In the genomic region with DNA sequence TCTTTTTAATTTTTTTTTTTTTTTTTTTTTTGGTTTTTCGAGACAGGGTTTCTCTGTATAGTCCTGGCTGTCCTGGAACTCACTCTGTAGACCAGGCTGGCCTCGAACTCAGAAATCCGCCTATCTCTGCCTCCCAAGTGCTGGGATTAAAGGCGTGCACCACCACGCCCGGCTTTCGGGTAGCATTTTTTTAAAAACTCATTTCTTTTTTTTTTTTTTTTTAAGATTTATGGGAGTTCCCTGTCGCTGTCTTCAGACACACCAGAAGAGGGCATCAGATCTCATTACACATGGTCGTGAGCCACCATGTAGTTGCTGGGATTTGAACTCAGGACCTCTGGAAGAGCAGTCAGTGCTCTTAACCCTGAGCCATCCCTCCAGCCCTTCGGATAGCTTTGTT, we compare ENCODE assay signal across 38 mouse cellular contexts. TPM values are rescaled to one million over a fixed set of nuclear protein-coding genes. Genes with fewer than 3 reads are reported as not detected.
"Had no signal": no experiment of that assay in that cellular context is flagged by ENCODE, and none has a peak within 500 bp of the region (broad histone marks: within the 10 kb centered on the region; RNA-seq: fewer than 3 reads in every experiment).

No protein-coding gene starts in this region.

RNA-seq across cellular contexts. Expression of gene C2, which starts 3.9 kb away (rescaled TPM):
- total RNA-seq: monocyte, adult 5-6 weeks had no signal

RNA-seq across cellular contexts. Expression of gene Slc44a4, which starts 12.3 kb away (rescaled TPM):
- total RNA-seq: megakaryocyte-erythroid progenitor cell, adult 5-6 weeks; monocyte, adult 5-6 weeks had no signal
- polyA plus RNA-seq: limb, embryonic 10.5 days; limb, embryonic 11.5 days; limb, embryonic 12.5 days; limb, embryonic 13.5 days; macrophage; midbrain, embryonic 10.5 days; midbrain, embryonic 11.5 days; midbrain, embryonic 13.5 days; midbrain, embryonic 14.5 days; midbrain, embryonic 15.5 days; neural tube, embryonic 11.5 days; neural tube, embryonic 12.5 days had no signal

RNA-seq across cellular contexts. Expression of gene Gm20547, which starts 20.1 kb away (rescaled TPM):
- total RNA-seq: left cerebral cortex, postnatal 10 days; left cerebral cortex, postnatal 25 days; left cerebral cortex, postnatal 36 days; left cerebral cortex, postnatal 4 days; liver, adult 2 months; megakaryocyte progenitor cell, adult 5-6 weeks; megakaryocyte, adult 5-6 weeks; megakaryocyte-erythroid progenitor cell, adult 5-6 weeks; midbrain, postnatal 0 days; monocyte, adult 5-6 weeks had no signal
- polyA plus RNA-seq: limb, embryonic 11.5 days; limb, embryonic 13.5 days; limb, embryonic 14.5 days; limb, embryonic 15.5 days; liver, embryonic 11.5 days; liver, embryonic 12.5 days; liver, embryonic 13.5 days; liver, embryonic 15.5 days; liver, embryonic 16.5 days; liver, postnatal 0 days; lung, adult 2 months; lung, embryonic 14.5 days; lung, embryonic 15.5 days; lung, embryonic 16.5 days; lung, postnatal 0 days; macrophage; midbrain, embryonic 12.5 days; midbrain, embryonic 14.5 days; midbrain, embryonic 16.5 days; myocyte; neural tube, embryonic 11.5 days; neural tube, embryonic 12.5 days had no signal
